Mouse (Mus musculus): ENCODE results near the gene Slx4ip. TPM values are rescaled to one million over a fixed set of nuclear protein-coding genes. Genes with fewer than 3 reads are reported as not detected.

The Slx4ip gene
- polyA plus RNA-seq, 1 experiment: 10.7 TPM

DNA sequence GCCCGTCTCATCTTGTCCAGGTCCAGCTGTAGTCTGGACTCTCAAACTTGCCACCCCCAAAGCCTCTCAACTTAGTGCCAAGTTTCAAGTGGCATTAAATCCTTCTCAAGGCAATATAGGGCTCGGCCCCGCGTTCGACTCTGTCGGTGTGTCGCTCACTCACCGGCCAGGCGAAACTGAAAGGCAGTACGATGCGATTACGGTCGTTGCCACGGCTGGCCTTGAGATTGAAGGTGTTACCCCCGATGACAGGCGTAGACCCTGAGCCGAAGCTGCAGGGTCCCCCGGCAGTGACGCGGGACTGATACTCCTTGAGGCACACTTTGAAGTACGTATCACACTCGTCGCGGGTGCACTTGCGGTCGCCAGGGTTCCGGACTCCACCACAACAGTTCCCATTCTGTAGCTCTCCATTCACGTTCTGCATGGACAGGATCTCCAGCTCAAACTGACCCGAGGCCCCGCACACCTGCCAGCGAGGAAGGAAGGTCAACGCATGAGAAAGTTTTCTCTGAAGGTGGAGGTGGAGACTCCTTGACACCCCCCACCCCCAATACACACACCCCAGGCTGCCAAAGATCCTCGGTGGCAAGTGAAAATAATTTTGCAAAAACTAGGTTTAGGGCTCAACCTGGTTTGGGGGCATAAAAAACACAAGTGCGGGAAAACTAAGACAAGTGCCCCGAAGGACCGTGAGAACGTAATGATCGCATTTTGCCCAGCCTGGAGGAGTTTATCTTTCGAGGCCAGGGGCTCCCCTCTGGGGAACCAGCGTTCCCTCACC is 224.4 kb downstream of the Slx4ip start:
- Histone ChIP-seq H3K27me3 (ENCODE audit: control insufficient read depth, insufficient read depth, low read length, poor library complexity, severe bottlenecking) (no peaks in the 10 kb centered on the region), H3K4me3 (ENCODE audit: low read depth, low read length) (peak overlapping the region; percentile 59), H3K9ac (ENCODE audit: low read depth, poor library complexity, severe bottlenecking) (peak overlapping the region; percentile 94), H3K4me1 (ENCODE audit: control insufficient read depth, insufficient read depth, low read length) (no peaks in the 10 kb centered on the region), H3K36me3 (ENCODE audit: control insufficient read depth, insufficient read depth, low read length, poor library complexity, severe bottlenecking) (no peaks in the 10 kb centered on the region), H3K27ac (ENCODE audit: insufficient read depth, low read length) (no peak overlapping the region), H3K9me3 (replicated peaks; ENCODE audit: control insufficient read depth, insufficient read depth, low read length, poor library complexity, severe bottlenecking) (no peaks in the 10 kb centered on the region)
- TF ChIP-seq POLR2A (IDR thresholded peaks at IDR 0.05; ENCODE audit: insufficient read depth, low read length) (no peak), EP300 (IDR thresholded peaks at IDR 0.05; ENCODE audit: insufficient read depth, low read depth, low read length) (no peak), CTCF (IDR thresholded peaks at IDR 0.05; ENCODE audit: low read depth, low read length) (no peak)

DNA sequence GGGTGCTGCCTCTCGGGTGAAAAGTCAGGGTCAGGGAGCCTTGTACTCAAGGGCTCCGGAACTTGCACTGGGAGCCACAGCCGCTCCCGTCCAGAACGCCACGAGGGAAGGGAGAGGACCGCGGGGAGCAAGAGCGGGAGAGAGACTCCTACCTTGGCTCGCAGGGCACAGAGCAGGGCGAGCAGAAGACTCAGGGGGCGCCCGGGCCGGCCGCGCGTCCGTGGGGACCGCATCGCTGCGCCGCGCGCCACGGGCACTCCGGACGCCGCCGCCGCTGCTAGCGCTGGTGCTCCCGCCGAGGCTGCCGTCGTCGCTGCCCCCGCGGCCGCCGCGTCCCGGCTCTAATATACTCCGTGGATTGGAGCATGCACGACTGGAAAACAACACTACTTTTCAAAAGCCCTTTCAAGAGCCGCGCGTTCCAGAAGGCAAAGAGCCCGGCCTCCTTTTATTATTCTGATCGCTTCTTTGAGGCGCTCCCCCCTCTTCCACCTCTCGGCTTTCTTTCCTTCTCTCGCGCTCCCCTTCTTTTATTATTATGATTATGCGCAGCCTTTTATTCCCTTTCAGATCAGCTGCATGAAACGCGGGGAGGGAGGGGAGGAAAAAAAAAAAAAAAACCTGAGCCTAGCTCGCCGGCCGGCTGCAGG is 225.1 kb downstream of the Slx4ip start, which contains the start of gene Jag1:
Gene Jag1, minus strand, starts transcription at position 620 of the 650 bp plus-strand sequence.
- H3K4me1 ChIP-seq (ENCODE audit: control insufficient read depth, insufficient read depth, low read length): no peaks in the 10 kb centered on the region
- TF ChIP-seq CTCF (IDR thresholded peaks at IDR 0.05; ENCODE audit: low read depth, low read length) (no peak), EP300 (IDR thresholded peaks at IDR 0.05; ENCODE audit: insufficient read depth, low read depth, low read length) (0 out of 2 replicates have a peak, but pooled peaks have one; percentile 9)
- H3K9ac ChIP-seq (ENCODE audit: low read depth, poor library complexity, severe bottlenecking): peak within 1 kb of the TSS; percentile 94
- no peaks in the 10 kb centered on the region for H3K9me3 ChIP-seq (replicated peaks; ENCODE audit: control insufficient read depth, insufficient read depth, low read length, poor library complexity, severe bottlenecking)
- no peaks in the 10 kb centered on the region for H3K27me3 ChIP-seq (ENCODE audit: control insufficient read depth, insufficient read depth, low read length, poor library complexity, severe bottlenecking)
- peak within 1 kb of the TSS; percentile 83 for H3K27ac ChIP-seq (ENCODE audit: insufficient read depth, low read length)
- peak within 1 kb of the TSS; percentile 59 for H3K4me3 ChIP-seq (ENCODE audit: low read depth, low read length)
- H3K36me3 ChIP-seq (ENCODE audit: control insufficient read depth, insufficient read depth, low read length, poor library complexity, severe bottlenecking): no peaks in the 10 kb centered on the region

DNA sequence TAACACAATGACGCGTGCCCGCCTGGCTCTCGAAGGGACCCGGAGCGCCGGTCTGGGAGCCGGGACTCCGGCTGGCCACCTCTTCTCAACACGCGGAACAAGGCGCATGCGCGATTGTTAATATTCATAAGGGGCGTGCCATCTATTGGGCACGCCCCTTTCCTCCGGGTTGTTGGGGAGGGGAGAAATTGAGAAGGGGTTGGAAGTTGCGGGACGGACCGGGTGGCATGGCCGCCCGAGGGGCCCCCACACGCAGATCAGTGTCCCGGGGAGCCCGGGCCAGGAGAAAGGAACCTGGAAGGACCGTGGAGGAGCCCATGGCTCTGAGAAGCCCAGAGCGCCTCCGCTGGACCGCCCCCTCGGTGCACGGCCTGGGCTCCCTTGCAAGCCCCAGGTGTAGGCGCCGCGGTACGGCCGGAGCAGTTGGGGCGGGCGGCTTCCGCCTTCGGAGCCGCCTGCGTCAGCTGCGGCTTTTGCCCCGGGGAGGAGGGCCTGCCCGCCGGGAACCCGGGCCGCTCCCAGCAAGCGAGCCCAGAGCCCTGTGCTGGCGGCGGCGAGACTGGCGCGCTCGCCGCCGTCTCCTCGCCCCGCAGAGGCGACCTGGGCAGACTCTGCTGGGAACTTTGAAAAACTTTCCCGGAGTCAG is 225.8 kb downstream of the Slx4ip start:
- H3K27ac ChIP-seq (ENCODE audit: insufficient read depth, low read length): peak overlapping the region; percentile 83
- no peaks in the 10 kb centered on the region for H3K9me3 ChIP-seq (replicated peaks; ENCODE audit: control insufficient read depth, insufficient read depth, low read length, poor library complexity, severe bottlenecking)
- H3K4me3 ChIP-seq (ENCODE audit: low read depth, low read length): peak overlapping the region; percentile 59
- no peaks in the 10 kb centered on the region for H3K4me1 ChIP-seq (ENCODE audit: control insufficient read depth, insufficient read depth, low read length)
- H3K9ac ChIP-seq (ENCODE audit: low read depth, poor library complexity, severe bottlenecking): peak overlapping the region; percentile 94
- no peaks in the 10 kb centered on the region for H3K27me3 ChIP-seq (ENCODE audit: control insufficient read depth, insufficient read depth, low read length, poor library complexity, severe bottlenecking)
- TF ChIP-seq EP300 (IDR thresholded peaks at IDR 0.05; ENCODE audit: insufficient read depth, low read depth, low read length): no peak
- TF ChIP-seq POLR2A (IDR thresholded peaks at IDR 0.05; ENCODE audit: insufficient read depth, low read length): peak; percentile 44
- TF ChIP-seq CTCF (IDR thresholded peaks at IDR 0.05; ENCODE audit: low read depth, low read length): no peak
- no peaks in the 10 kb centered on the region for H3K36me3 ChIP-seq (ENCODE audit: control insufficient read depth, insufficient read depth, low read length, poor library complexity, severe bottlenecking)

DNA sequence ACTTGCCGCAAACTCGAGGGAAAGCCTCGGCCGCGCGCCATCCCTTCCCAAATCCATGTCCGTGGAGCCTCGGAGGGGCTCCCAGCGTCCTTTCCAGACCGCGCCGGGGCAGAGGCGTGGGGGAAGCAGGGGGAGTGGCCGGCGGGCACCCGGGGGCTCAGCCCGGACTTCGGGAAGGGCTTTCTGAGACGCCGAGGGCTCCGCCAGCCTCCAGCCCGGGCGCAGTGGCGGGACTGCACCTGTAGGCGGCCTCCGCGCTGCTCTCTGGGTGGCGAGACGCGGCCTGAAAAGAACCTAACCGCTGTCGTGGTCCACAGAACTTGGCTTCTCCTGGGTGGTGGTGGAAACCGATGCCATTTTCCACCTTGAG is 226.3 kb downstream of the Slx4ip start:
- no peaks in the 10 kb centered on the region for H3K27me3 ChIP-seq (ENCODE audit: control insufficient read depth, insufficient read depth, low read length, poor library complexity, severe bottlenecking)
- TF ChIP-seq CTCF (IDR thresholded peaks at IDR 0.05; ENCODE audit: low read depth, low read length) (peak; percentile 44), POLR2A (IDR thresholded peaks at IDR 0.05; ENCODE audit: insufficient read depth, low read length) (no peak)
- peak overlapping the region; percentile 83; the same call in 1 of the 2 replicates for H3K27ac ChIP-seq (ENCODE audit: insufficient read depth, low read length)
- peak overlapping the region; percentile 94 for H3K9ac ChIP-seq (ENCODE audit: low read depth, poor library complexity, severe bottlenecking)
- no peaks in the 10 kb centered on the region for H3K36me3 ChIP-seq (ENCODE audit: control insufficient read depth, insufficient read depth, low read length, poor library complexity, severe bottlenecking)
- H3K4me1 ChIP-seq (ENCODE audit: control insufficient read depth, insufficient read depth, low read length): no peaks in the 10 kb centered on the region
- H3K4me3 ChIP-seq (ENCODE audit: low read depth, low read length): peak overlapping the region; percentile 54
- no peaks in the 10 kb centered on the region for H3K9me3 ChIP-seq (replicated peaks; ENCODE audit: control insufficient read depth, insufficient read depth, low read length, poor library complexity, severe bottlenecking)

Other genes starting within 250 kb of the Slx4ip start
- 0.72 and 1.0 TPM in 2 replicates for gene Snap25, start 177.8 kb upstream of the Slx4ip start, polyA plus RNA-seq (2011; ENCODE audit: insufficient read depth, insufficient read length, low read depth, missing spikeins)
- gene AL731706.2, start 5.5 kb upstream of the Slx4ip start, polyA plus RNA-seq (2011; ENCODE audit: insufficient read depth, insufficient read length, low read depth, missing spikeins): 14.7 TPM in 1 of 2 replicates, not detected in the other
- 8.8 and 13.4 TPM in 2 replicates for gene AL731706.1, start 171 bp downstream of the Slx4ip start, polyA plus RNA-seq (2011; ENCODE audit: insufficient read depth, insufficient read length, low read depth, missing spikeins)
- gene Mkks, start 171 bp downstream of the Slx4ip start, polyA plus RNA-seq (2011; ENCODE audit: insufficient read depth, insufficient read length, low read depth, missing spikeins): 21.5 and 27.5 TPM in 2 replicates
- 10.3 and 11.4 TPM in 2 replicates for gene Jag1, start 225.4 kb downstream of the Slx4ip start, polyA plus RNA-seq (2011; ENCODE audit: insufficient read depth, insufficient read length, low read depth, missing spikeins)